Mouse (Mus musculus) frontal cortex, postnatal 25 days (tissue): Measurements from ENCODE around the gene Car8.
"Not testable (repeated sequence)": the region's sequence is repeated elsewhere in the genome, so short reads cannot be mapped to it uniquely, and the experiment has no call there.

Experiments
- DNase-seq, 2 experiments: peaks; one replicate each; pipeline ENCODE4 v3.0.0; 2022; ENCODE audit warnings: low spot score in 2 of 2

Gene Car8

DNA sequence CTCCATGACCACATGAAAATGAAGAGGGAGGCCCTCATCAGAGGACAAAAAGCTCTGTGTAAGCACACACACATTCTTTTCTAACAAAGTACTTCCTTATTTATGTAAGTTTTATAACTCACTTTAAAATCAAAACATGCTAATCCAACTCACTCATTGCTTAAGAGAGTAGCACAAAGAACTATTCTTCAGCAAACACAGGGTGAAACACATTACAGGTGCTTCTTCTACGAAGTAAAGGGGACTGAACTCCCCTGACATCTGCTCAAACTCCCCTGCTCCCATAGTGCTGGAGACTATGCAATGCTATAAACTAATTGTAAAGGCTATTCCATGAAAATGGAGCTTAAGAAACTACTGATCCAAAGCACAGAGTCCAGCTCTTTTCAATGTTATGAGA is 35.5 kb downstream of the Car8 start:
- DNase-seq: no peak

DNA sequence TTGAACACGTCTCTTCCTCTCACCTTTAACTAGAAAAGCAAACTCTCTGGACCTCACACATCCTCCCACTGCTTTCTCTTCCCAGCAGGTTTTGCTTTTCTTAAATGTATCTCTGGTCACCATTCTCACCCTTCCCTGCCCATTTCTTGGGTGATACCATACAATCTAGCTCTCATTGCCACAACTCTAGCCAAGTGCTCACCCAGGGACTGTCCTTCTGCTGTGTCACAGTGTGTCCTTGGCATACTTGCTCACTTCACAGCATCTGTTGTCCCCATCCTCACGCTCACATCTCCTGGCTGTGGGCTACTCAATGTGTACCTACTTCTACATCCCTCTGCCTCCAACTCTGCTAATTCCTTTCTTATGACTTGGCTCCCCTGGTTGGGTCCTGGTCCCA is 37.2 kb downstream of the Car8 start:
- no peak for DNase-seq

DNA sequence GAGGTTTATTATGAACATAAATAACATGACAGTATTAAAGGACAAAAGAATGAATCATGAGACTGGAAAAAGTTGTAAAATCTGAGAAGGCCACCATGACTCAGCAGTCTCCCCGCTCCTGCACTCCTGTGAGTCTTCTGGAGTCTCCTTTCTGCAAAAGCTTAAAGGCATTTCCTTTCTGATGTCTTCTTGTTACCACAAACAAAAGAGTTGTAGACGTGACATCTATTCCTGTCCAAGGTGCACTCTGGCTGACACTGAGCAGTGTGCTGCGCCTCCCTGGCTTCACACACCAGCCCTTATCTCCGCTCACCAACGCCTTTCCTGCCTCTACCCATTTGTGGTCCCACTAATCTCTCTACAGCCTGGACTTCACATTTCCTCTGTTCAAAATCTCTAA is 38.8 kb downstream of the Car8 start:
- no peak for DNase-seq

DNA sequence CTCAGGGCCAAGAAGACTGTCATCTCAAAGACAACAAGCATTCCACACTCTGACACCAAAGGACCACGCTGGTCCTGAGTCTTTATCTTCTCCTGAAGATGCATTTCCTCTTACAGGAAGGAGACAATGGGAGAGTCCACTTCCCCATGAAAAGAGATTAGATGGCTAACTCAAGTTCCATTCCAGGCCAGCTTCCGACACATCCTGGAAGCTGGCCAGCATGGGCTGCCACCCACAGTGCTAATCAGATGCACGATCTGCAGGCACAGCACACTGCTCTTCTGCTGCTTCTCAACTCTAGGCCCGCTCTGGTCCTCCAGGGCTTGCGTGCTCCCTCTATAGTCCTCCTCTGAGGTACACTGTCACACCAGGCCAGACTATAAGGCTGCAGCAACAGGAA is 40.8 kb downstream of the Car8 start:
- no peak for DNase-seq

DNA sequence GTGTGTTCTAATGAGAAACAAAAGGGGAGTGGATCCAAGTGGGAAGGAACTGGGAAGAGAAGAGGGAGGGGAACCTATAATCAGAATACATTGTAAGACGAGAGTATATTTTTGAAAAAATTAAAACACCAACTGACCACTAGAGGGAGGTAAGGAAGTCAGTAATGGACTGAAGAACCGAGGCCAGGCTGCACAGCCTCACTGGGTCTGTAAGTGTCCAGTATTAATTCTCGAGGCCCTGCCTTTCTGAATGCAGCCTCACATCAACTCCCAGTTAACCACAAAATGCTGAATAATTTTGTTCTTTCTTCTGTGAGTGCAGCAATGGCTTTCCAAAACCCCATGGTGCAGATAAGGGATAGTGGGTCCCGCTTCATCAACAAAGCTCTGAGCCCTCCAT is 48.4 kb downstream of the Car8 start:
- no peak for DNase-seq

DNA sequence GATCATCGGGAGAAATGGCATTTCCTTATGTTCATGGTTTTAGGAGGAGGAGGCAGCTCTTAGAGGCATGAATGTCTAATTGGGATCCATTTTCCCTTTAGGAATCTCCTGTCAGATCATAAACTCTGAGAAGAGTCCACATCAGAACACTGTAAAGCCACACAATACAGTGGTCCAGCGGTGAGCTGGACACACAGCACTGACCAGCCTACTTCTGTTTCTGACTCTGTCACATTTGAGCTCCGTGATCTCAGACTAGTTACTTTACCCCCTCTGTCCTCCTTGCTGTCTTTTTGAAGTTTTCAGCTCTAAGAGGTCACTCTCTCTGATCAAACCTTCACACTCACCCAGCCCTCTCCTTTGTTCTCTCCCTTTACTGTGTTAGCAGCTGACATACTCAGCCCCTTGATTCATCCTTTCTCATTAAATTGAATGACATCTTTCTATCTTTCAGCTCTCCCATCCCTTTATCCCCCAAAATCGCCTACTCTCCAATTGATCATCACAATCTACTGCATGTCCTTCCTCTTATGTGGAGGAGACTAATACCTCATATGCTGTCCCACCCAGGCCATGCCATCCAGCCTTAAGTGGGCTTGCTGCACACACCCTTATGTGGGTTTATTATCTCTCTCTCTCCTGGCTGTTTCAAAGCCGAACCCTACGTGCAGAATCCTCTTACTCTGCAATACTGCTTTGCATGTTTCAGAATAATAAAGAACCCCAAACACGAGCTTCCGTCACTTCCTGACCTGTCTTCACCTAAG is 51.7 kb downstream of the Car8 start:
- DNase-seq: no peak

DNA sequence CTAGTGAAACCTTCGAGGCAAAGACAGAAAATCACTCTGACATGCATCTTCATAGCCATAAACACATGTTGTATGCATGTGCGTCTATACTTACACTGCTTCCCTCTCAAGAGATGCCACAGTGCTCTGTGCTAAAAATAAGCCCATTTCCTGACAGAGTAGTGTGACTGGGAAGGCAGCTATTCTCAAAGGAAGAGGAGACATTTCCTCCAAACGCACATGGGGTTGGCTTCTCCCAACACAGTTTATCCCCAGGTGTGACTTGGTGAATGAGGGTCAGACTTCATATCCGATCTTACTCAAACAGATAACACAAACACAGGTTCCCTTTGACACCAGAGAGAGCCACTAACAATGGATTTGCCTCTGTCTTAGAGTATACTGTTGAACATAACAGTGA is 58.3 kb downstream of the Car8 start:
- no peak for DNase-seq

DNA sequence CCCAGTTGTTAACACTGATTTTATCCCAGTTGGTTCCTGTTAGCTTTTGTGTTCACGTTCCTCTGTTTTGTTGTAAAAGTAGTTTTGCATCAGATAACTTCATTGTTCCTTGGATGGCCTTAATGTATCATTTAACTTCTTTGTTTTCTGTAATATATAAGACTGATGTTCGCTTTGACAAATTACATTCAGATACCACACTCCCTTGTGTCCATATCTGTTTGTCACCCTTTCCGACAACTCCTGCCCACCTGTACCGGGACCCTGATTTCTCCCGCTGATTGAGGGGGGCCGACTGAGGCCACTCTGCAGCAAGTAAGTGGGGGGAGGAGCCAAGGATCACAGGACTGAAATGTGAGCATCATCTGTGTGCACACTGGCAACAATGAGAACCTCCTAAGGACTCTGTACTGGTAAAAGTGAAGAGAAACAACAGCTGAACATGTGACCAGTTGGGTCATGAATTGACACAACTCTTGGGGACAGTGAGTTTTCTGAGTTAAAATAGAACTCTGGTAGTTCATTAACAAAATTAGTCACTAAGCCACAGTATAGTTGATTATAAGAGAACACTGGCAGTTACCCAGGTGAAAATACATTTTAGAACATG is 84.1 kb downstream of the Car8 start:
- DNase-seq: no peak

DNA sequence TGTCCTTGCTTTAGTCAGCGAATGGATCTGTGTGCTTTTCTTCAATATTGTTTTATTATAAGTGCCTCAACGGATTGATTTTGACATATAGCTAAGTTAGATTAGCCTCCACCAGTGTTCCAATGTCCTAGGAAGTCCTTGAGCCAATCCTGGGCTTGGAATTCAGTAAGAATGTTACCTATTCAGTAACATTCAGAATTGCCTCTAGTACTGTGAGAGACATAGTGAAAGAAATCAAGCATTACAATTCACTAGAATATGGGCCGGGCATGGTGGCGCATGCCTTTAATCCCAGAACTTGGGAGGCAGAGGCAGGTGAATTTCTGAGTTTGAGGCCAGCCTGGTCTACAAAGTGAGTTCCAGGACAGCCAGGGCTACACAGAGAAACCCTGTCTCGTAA is 84.9 kb downstream of the Car8 start:
- DNase-seq: not testable (repeated sequence)

DNA sequence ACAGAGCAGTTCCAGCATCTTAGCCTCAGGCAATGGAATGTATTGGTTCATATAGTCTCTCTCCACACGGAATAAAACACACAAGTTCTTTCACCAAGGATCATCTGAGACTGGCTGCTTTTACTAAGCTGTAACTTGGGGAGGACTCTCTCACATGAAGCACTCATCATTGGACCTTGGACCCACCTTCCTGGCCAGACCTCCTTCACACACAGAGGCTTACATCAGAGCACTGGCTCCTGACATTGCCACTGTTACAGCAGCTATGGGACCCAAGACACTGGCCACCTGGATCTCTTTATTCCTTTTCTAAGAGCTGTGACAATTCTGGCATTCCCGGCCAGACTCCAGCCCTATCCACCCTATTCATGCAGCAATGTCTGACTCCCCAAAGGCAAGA is 101.4 kb downstream of the Car8 start:
- DNase-seq: no peak

DNA sequence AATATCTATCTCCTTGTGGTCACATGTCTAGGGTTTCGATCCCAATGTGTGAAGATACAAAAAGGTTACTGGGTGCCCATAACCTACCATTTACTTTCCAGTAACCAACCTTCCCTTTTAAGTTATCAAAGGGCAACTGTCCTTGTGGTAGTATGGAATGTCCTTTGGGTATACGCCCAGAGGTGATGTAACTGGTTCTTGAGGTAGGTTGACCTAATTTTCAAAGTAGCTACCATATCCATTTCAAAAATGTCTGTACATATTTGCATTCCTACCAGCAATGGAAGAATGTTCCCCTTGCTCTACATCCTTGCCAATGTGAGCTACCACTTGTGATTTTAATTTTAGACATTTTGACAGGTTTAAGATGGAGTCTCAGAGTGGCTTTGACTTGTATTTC is 106.8 kb downstream of the Car8 start:
- DNase-seq: no peak

DNA sequence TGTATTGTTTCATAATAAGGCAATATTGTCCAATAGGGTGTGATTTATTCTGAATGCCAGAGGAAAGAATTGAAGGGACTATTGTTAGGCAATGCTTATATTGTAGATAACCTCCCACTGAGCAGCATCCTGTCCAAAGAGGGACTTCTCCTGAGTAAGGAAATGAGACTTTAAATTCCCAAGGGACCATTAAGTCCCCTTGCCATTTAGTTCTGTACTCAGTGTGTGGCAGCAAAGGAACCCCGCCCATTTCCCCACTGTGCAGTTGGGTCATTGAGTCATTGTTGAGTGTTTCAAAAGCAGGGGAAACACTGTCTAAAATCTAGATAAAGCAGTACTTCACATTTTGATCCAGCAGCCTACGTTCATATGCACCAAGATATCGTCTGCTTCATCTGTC is 125.3 kb downstream of the Car8 start:
- DNase-seq: no peak

DNA sequence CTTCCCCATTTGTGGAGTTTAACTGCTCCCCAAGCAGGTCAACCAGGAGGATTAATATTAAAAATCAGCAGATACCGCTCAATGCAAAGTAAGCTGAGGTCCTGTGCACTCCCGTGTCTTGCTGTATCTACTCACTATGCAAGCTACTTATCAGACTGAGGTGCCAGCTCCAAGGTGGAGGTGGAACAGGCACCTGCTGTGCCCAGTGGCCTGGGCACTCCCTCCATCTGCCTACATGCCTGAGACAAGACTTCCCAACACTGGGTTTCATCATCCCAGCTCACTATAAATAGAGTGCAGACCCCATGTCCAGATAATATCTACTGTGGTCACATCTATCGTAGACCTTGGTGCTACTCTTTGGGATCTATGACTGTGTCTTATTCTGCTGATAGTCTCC is 127.0 kb downstream of the Car8 start:
- DNase-seq: no peak

DNA sequence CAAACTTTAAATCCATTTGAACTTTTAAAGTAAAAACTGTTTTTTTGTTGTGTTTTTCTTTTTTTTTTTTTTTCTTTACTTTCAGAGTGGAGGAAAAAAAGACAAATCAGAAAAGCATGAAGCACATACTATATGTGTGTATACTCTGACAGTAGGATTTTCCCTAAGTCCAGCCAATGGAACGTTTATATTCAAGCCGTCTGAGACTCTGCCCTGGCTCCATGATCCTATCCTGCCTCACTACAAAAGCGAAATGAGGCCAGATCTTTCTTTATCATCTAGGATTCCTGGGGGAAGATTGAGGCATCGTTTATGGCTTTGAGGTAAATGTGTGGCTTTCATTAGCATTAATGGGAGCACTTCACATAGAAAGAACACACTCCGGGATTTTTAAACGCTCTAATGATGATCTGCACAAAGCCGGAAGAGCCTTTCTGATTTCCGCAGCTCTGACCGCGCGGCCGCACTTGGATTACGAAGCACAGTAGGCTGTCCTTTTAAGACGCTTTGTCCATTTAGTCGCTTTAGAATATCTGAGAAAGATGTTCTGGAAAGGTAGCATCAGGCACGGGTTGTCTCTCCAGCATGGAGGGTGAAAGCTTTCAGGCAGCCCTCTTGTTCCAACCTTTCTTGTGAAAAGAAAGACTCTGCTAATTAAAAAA is 128.8 kb downstream of the Car8 start:
- DNase-seq: no peak

DNA sequence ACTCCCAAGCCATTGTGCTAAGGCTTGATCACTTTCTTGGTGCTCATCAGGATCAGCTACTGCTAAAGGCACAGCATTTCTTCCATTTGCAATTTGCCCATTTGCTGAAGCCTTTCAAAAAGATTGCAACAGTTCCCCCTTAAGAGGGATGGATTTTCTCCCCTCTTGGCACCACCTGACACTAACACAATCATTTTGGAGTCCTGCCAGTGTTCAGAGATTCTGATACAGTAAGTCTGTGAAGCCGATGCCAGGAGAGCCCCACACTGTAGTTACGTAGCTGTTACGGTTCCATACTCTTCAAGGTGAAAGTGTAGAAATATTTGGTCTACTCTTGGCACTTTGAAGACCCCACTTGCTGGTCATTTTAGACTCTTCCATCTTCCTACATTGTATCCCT is 137.4 kb downstream of the Car8 start:
- no peak for DNase-seq

DNA sequence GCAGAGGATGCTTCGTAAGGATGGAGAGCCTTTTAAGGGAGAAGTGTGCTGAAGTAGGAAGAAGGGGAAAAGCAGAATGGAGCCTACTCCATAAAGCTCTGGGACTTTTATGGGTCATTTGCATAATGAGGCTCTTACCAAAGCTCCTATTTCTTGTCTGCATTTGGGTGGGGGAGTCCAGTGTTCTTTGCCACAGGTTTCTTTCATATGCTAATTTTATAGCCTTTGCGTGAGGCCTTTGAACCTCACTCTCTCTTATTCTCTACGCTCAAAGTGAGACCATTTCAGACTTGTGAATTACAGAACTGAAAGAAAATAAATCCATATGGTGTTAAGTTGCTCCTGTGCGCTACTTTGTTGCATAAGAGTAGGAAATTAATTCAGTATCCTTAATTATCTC is 140.8 kb downstream of the Car8 start:
- DNase-seq: no peak

DNA sequence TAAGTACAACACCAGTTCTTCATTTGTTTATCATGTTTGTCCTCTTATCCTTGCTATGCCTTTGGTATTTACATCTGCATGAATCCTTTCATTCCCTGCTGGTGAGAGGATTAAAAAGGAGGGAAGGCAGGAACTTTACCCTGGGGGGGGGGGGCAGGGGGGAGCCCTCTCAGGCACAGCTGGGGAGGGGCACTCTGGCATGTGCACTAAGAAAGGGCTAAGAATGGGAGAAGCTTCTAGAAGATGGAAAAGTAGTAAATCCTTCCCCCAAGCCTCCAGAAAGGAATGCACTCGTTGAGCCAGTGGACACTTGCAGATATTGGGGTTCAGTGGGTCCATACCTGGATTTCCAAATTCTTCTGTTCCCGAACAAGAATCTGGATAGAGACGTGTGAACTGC is 141.2 kb downstream of the Car8 start:
- no peak for DNase-seq

DNA sequence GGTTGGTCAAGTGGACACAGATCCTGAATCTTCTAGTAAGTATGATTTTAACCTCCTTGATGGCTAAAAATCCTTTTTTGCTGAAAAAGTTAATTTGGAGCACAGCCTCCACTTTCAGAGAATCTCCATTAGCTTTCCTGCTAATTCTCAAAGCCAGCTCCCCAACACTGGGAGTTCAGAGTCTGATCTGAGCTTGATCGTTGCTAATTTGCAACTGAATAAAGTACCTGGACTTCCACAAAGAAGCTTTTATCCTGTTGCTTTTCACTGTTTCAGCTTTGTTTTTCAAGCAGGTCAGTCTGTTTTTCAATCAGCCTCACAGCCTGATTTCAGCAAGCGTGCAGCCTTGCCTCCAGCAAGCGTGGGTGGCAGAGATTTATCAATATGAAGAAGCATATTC is 145.3 kb downstream of the Car8 start:
- DNase-seq: not testable (repeated sequence)
